Mouse (Mus musculus): ENCODE measurements around the gene Acin1.

Acin1 gene

DNA sequence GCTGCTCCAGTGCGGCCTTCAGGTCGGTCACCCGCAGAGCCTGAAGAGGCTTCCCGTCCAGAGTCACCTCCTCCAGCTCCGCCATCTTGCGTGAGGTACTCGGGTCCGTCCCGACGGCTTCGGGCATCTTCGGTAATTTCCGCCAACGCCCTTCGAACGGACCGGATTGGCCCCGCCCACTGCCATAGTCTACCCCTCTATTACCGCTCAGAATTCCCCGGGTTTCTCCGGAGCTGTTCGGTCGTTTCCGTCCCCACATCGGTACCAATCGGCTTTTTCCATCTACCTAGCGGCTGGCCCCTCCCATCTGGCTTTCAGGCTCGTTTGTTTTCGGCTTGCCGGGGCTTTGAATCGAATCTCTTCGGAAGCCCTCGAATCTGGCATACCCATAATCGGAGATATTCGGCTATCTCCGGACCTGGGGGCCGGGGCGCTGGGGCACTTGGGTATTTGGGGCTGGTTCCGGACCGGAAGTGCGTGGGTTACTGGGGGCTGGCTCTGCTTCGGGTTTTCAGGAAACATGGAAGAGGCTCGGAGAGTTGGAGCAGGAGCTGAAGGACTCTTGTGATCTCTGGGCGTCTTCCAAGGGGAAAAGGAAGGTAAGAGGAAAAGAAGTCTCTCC is at the start of gene Acin1:
TSS of gene Acin1 (minus strand) at position 410 of the 622 bp plus-strand sequence.
- peak; percentile 100 for DNase-seq (ENCODE audit: low spot score)

DNA sequence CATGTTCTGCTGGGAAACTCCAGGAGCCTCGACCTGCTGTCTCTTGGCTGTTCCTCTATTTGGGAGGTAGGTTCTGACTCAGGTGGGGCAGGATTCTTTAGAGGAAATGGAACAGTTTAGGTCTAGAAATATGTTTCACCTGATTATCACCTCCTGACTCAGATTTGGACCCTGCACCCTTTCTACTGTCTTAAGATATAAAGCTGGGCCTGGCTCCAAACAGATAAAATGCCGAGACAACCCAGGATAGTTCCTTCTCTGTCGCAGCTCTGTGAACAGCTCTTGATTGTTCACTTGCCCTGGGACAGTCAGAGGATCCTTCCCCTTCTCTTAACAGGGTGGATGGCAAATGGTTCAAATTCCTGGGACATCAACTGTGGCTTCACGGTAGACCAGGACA is 48.5 kb upstream of the Acin1 start:
- no peak for DNase-seq (ENCODE audit: low spot score)

DNA sequence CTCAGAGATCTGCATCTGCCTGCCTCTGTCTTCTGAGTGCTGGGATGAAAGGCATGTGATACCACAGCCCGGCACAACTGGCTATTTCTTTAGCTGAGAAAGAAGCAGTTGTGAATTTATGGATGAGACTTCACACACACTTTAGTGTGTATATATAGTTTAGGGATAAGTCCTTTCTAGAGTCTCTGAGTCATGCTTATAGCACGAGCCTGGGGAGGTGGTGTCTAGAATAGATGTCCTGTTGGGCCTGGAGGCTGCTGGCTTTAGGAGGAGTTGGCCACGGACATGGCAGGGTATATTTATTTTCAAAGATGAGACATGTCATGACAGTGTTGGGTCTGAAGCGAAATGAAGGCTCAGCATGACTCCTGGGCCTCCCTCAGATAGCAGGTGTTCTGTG is 47.3 kb upstream of the Acin1 start:
- DNase-seq (ENCODE audit: low spot score): no peak

DNA sequence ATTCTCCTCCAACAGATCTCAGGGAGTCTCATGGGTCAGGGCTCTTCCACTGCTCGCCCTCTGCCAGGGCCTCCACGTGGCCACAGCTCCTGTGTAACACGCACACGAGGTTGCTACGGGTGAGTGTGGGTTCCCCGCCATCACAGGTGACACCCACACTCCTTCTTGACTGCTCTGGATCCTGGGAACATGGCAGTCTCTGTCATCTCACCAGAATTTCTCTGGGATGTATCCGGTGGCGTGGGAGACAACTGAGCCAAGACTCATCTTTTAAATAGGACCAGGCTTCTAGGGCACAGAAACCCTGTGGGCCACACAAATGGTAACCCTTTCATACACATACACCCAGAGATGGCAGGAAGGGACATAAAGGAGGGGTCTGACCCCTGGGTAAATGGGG is 45.5 kb upstream of the Acin1 start:
- no peak for DNase-seq (ENCODE audit: low spot score)

DNA sequence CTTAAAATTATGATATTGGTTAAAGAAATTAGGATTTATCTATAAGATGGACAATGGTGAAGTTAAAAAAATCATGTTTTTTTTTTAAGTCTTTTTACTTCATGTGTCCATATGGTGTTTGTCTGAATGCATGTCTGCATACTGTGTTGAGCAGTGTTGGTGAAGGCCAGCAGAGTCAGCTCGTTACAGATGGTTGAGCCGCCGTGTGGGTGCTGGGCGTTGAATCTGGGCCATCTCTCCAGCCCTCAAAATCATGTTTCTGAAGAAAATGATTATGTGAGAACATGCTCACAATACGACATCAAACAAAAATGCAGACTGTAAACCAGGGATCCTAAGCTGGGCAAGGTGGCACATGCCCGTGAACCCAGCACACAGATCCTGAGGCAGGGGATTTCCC is 43.6 kb upstream of the Acin1 start:
- DNase-seq (ENCODE audit: low spot score): no peak

DNA sequence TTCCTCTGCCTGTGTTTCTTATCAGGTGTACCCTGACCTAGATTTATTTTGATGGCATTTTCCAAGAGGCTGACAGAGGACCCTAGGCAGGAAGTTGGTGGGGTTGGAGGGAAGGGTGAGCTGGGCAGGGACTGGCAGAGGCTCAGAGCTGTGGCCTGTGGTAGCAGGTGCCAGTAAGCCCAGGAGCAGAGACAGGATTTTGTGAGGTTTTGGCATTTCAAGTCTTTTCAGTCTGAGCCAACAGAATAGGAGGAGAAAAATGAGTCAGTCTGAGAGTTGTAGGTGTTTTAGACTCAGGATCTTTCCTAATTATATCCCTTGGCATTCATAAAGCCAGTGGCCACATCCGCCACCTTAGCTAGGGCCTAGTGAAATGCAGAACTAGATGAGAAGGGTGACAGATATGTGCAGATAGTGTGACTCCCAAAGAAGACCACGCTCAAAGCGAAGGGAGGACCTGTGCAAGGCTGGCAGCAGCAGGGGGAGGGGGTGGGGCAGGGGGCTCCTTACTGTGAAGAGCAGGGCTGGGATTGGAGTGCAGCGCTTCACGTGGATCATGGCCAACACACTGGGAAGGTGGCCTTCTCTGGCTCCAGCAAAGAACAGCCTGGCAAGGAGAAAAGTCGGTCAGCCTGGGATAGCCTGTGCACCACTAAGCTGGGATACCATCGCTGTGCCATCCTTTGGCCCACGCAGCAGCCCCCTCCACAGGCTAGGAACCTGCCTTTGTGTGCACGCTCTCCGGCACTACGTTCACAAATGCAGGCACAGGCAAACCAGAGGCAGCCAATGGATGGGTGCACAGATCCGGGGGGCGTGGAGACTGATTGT is 42.3 kb upstream of the Acin1 start:
- DNase-seq (ENCODE audit: low spot score): no peak

DNA sequence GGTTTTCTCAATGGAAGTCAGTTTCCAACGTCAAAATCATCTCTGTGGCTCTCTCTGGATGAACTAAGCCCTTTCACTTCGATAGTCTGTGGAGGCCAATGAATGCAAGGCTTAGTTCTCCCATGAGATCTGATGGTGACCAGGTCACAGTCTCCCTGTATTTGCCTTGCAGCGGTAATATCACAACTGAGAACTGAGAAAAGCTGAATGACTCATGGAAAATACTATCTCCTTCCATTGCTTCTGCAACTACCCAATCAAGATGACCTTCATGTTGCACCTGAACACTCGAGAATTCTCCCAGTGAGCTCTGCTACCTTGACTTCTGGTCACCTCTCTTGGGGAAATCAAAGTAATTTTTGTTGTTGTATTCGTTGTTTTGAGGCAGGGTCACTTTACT is 40.8 kb upstream of the Acin1 start:
- no peak for DNase-seq (ENCODE audit: low spot score)

DNA sequence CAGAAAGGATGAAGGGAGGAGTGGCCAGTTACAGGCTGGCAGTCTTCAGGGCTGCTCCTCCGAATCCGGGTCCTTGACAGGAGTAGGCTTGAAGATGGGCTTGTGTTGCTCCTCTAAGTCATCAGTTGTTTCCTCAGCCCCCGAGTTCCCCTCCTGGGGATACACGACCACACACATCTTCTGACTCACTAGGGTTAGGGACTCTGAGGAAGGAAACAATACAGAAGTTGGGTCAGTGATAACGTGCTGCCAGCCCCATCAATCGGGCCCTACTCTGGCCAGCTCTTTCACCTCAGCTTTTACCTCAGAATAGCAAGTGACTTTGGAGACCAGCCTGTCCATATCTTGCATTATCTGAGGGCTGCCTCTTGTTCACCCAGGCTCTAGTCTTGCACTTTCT is 37.3 kb upstream of the Acin1 start:
- DNase-seq (ENCODE audit: low spot score): no peak

DNA sequence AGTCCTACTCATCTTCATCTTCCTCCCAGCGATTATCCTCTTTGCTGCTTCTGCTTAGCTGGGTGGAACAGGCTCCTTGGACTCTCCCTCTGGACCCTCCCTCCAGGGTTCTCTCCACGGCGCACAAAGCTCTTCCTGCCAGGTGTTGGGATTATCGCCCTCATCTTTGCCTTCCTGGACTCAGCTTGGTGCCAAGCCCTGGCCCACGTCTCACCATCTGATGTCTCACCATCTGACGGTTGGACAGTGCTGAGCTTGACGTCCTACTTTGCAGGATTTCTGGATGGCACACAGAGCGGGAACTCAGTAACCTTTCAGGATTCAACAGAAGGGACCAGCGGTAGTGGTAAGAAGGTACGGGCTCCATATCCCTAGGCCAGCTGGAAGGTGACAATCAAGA is 35.0 kb upstream of the Acin1 start:
- no peak for DNase-seq (ENCODE audit: low spot score)

DNA sequence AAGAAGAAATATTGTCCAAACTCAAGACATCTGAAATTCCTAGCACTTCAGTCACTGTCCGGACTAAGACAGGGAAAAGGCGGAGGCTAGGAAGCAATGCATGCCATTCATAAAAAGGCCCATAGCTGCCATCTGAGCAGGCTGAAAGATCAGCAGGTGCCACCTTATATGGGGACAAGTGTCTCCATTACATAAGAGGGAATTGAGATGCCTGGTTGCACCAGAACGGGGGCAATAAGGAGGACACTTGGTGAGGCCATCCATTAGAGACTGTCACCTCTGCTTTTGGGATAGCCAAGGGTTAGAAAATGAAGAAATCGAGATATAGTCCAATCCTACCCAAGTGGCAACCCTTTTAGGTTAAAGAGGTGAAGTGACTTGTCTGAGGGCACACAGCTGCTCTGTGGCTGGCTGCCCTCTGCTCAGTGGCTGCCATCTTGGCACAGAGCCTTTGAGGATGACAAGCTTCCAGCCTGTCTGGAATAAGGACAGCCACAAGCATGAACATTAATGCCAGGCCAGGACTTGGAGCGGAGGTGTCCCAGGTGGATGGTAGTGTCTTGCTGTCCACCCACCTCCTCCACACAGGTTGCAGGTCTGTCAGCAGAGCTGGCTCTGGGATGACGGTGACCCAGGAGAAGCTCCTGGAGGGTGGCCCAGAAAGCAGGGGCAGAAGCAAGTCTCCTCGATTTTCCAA is 34.1 kb upstream of the Acin1 start:
- DNase-seq (ENCODE audit: low spot score): no peak

DNA sequence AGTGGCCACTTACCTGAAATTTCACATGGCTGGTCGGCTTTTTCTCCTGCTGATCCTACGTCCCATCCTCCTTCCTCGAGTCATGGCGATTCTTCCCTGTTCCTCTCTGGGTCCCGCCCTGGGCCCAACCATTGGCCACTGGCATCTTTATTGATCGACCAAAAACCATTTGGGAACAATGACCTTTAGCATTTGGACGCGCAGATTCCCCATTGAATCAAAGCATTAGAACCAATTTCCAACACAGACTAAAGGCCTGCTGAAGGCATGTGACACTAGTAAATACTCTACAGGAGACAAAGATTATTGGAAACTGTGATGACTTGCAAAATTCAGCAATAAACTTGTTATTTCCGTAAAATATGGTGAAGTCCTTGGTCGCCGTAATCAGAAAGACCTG is 33.3 kb upstream of the Acin1 start:
- DNase-seq (ENCODE audit: low spot score): no peak

DNA sequence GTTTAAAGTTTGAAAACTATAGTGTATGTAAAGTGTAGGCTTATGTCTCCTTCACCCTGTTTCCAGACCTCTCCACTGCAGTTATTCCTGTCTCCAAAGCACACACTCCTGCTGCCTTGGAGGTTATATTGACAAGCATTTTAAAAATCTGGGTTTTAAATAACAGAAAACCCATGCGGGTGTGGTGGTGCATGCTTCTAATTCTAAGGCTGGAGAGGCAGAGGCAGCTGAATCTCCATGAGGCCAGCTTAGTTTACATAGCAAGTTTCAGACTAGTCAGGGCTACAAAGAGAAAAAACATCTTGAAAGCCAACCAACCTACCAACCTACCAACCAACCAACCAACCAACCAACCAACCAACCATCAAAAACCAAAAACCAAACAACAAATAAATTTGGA is 28.7 kb upstream of the Acin1 start:
- no peak for DNase-seq (ENCODE audit: low spot score)

DNA sequence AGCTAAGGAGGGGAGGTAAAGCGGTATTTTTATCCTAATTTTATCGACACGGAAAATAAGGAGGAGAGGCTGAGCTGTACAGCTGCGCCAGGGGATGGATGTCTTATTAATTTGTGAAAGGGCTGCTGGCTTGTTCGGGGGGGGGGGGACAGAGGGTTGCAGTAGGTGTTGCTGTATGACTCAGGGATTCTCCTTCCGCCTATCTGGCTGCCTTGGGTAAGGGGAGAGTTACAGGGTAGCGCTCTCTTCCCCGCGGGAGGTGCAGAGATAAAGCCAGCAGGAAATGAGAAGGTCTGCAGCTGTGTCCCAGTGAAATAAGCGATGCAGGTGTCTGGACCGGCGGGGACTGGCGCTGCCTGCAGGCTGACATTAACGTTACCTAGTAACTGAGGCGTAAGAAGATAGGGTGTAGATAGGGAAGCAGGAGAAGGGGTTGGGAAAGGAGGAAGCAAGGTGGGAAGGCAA is 27.9 kb upstream of the Acin1 start:
- no peak for DNase-seq (ENCODE audit: low spot score)

DNA sequence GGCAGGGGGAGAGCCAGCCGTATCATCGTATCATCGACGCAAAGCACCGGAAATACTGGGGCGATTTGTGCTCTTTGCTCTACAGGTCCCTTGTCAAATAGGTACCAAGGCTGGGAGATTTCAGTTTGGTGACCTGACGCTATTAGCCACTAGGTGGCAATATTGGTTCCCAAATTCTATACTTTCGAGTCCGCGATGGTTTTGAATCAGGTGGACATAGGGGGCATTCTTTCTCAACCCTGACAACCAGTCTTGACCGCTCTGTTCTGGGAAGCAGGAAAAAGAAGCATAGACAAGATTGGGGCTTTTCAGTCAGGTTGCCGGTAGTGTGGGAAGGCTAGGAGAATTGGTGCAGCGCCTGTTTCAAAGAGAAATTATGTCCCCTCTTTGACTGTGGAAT is 27.4 kb upstream of the Acin1 start:
- DNase-seq (ENCODE audit: low spot score): peak; percentile 65

DNA sequence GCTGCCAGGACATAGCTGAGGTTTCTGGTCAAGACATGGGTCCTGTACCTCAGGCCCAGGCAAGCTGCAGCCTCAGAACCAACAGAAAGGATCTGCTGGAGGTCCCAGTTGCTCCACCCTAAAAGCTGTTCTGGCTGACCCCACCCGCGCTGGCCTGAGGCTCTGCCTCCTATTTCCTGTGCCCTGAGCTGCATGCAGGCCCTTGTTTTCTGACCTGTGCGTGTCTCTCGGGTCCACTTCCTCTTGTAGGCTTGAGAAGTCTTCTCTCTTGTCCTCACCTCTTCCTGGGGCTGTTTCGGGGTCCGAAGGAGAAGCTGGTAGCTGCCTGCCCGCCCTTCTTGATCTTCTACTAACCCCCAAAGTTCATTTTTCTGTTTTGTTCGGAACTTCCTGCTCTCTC is 26.1 kb upstream of the Acin1 start:
- DNase-seq (ENCODE audit: low spot score): no peak

DNA sequence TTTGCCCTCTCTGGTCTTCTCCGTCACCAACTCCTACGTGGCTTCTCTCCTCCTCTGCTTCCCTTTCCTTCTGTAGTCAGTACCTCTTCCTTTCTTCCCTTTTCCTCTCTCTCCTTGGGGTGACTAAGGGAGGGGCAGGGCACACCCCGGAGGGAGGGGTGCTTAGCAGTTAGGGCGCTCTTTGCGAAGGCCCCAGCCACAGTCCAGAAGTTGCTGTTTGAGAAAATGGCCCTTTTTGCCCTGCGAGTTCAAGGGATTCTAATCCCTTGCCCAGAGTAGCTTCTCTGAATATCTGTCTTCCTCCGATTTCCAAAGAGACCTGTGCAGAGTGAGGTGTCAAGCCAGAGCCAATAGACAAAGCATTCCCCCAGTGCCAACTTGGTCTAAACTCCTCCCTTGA is 25.3 kb upstream of the Acin1 start, which contains the start of gene Cebpe:
TSS of gene Cebpe (minus strand) at position 101 of the 400 bp plus-strand sequence.
- DNase-seq (ENCODE audit: low spot score): no peak

DNA sequence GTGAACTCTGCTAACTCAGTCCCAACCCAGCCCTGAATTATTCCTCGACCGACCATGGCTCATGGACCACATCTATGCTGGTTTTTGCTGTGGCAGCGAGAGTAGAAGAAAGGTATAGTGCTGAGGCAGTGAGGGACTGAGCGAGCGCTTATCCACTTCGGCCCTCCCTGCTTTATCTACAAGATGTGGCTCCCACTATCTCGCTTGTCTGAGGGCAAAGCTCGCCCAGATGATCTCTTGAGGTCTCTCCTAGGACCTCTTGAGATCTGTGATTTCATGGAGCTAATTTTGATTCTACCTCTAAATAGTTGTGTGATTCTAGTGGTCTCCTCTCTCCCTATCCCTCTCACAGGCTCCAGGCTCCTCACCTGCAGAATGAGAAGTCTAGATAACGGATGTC is 22.3 kb upstream of the Acin1 start:
- DNase-seq (ENCODE audit: low spot score): no peak

DNA sequence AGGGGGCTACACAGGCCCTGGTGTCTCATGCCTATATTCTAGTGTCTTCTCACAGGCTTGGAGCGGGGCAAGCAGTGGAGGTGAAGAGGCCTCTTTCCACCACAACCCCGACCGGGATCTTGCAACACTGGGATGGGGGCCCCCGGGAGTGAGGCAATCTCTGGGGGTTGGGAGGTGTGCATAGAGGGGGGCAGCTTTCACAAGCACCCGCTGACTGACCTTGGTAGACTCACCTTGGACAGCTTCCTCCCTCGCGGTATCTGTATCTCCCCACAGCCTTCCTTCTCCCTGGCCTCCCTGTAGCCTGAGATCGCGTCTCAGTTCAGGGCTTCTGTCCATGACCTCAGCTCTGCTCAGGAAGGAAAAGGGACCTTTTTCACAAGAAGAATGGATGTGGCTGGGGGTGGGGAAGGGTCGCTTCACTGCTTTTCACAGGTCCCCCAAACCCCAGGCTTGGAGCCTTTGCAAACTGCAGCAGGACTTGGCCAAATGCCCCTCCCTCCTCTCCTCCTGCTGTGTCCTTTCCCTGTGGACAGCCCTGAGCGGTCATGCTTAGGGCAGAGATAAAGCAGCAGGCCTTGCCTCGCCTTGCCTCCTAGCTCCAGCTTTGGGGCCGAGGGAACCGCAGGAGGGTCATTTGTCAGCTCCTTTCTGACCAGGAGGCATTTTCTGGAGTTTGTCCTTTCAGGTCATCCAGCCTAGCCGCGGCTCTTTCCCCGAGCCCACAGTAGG is 20.0 kb upstream of the Acin1 start:
- DNase-seq (ENCODE audit: low spot score): no peak

DNA sequence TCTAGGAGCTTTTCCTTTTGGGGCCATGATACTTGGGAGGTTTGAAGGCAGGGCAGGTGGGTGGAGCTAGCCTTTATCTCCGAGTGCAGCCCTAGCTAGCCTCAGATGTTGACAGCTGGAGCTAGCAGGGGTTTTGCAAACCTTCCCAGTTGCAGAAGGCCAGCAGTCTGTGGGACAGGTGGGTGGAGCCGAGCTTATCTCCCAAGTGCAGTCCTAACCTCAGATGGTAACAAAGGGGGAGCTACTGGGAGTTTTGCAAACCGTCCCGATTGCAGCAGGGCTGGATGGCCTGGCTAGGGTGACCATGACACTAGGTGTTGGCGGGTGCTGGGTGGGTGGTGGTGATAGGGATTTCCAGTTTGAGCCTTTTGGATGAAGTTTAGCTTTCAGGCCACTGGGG is 19.1 kb upstream of the Acin1 start:
- no peak for DNase-seq (ENCODE audit: low spot score)

DNA sequence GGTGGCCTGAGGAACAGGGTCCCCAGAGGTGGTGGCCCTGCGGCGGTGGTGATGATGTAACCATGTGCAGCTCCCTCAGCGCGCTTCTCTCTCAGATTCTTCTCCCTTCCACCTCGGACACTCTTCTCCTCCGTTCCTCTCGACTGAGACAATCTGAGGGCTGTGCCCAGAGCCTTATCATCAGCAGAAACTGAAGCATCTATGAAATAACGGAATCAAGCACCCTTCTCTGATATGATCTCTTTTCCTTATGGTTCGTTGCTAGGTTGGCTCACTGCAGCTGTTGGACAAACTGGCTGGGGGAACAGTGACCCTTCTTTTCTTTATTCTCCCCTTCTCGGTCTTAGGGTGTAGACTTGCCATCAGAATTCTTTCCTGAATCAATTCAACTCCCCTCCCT is 16.5 kb upstream of the Acin1 start:
- no peak for DNase-seq (ENCODE audit: low spot score)

DNA sequence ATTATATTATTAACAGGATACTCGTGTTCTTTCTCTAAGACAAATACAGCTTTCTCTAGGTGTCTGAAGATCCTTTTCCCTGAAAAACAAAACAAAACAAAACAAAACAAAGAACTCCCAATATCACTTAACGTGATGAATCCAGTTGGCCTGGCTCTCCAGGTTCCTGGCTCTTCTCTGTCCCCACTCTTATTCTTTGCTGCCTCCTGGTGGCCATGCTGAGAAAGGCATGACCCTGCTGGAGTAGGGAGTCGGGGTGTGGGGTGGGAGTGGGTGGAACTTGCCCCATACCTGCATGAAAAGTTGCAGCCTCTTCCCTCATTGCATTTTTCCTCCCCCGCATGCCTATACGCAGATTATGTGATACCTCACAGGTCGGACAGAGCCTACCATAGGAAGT is 14.6 kb upstream of the Acin1 start:
- DNase-seq (ENCODE audit: low spot score): peak; percentile 87

DNA sequence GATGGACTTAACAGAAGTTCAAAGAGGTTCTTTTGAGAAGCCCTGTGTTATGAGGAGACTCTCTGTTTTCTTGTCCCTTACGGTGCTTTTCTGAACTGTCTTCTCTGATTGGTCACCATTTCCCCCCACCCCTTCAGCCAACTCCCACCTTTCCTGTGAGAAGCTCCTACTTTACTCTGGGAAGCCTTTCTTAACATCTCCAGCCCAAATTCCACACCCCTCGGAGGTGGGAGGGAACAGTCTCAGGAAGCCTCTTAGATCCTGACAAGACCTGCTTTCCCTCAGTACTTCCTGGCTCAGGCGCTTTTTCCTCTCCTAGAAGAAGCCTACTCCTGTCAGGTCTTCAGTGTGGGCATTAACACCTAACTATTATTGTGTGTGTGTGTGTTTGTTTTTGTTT is 12.9 kb upstream of the Acin1 start:
- DNase-seq (ENCODE audit: low spot score): no peak

Data from urinary bladder, postnatal 14 days (tissue).